Mouse (Mus musculus) heart, embryonic 14.5 days (tissue): ENCODE results near the gene Cttnbp2nl. TPM values are rescaled to one million over a fixed set of nuclear protein-coding genes. Genes with fewer than 3 reads are reported as not detected.

Experiments
- ATAC-seq: fragments of 200-750 bp; cut with Nextera tagmentation; 2 replicates; pipeline ENCODE4 v1.8.0; 2017; ENCODE audit warnings: low read depth, moderate TSS enrichment; ENCODE audit not compliant: insufficient number of reproducible peaks, insufficient read depth, low FRiP score
- H3K27ac ChIP-seq, 2 experiments: fragments of 200-500 bp in 1 of 2; fragments of 300-500 bp in 1 of 2; sonication (generic) in 1 of 2; replicated peaks in 1 of 2; 2 replicates each; pipeline ENCODE4 v1.5.1; 2012 to 2014; ENCODE audit warnings: low read depth in 2 of 2, low read length in 2 of 2, control low read depth in 1 of 2, mild to moderate bottlenecking in 1 of 2, mixed read lengths in 1 of 2; ENCODE audit not compliant: control insufficient read depth in 1 of 2, insufficient read depth in 1 of 2
- H3K27me3 ChIP-seq: fragments of 300-500 bp; sonication (generic); 2 replicates; pipeline ENCODE4 v1.6.1; 2014; ENCODE audit warnings: mild to moderate bottlenecking, low read length, control low read depth; ENCODE audit not compliant: control insufficient read depth, insufficient read depth
- H3K36me3 ChIP-seq: fragments of 300-500 bp; sonication (generic); 2 replicates; pipeline ENCODE4 v1.6.1; 2014; ENCODE audit warnings: mild to moderate bottlenecking, control low read depth, low read length, mixed read lengths; ENCODE audit not compliant: control insufficient read depth, insufficient read depth
- H3K4me1 ChIP-seq, 2 experiments: fragments of 200-500 bp in 1 of 2; fragments of 300-500 bp in 1 of 2; sonication (generic) in 1 of 2; 2 replicates each; pipeline ENCODE4 v1.6.1; 2012 to 2014; ENCODE audit warnings: low read length in 2 of 2, control low read depth in 1 of 2, mixed read lengths in 1 of 2; ENCODE audit not compliant: control insufficient read depth in 2 of 2, insufficient read depth in 2 of 2
- H3K4me2 ChIP-seq: fragments of 300-500 bp; sonication (generic); 2 replicates; pipeline ENCODE4 v1.6.1; 2014; ENCODE audit warnings: mild to moderate bottlenecking, low read length
- H3K4me3 ChIP-seq, 2 experiments: fragments of 200-500 bp in 1 of 2; fragments of 300-500 bp in 1 of 2; sonication (generic) in 1 of 2; 2 replicates each; pipeline ENCODE4 v1.5.1; 2012 to 2014; ENCODE audit warnings: low read length in 2 of 2, mild to moderate bottlenecking in 2 of 2, control low read depth in 1 of 2, low read depth in 1 of 2, moderate library complexity in 1 of 2; ENCODE audit not compliant: control insufficient read depth in 1 of 2, insufficient read depth in 1 of 2
- H3K9ac ChIP-seq: fragments of 300-500 bp; sonication (generic); 2 replicates; pipeline ENCODE4 v1.6.1; 2014; ENCODE audit warnings: mild to moderate bottlenecking, low read length
- H3K9me3 ChIP-seq: fragments of 300-500 bp; sonication (generic); 2 replicates; pipeline ENCODE4 v1.6.1; 2016; ENCODE audit warnings: low read length, control low read depth; ENCODE audit not compliant: control insufficient read depth
- WGBS: fragments of 180-500 bp; shearing (Covaris S2); extraction: QIAGEN DNeasy Blood & Tissue Kit; methylation state at CpG from one replicate; pipeline ENCODE4 v1.1.7; 2014; 5-methylcytosine and 5-hydroxymethylcytosine counted together
- polyA plus RNA-seq: library from polyadenylated mRNA; unstranded; fragments of >200 nt; fragmentation: Nextera tagmentation; extraction: Ambion mirVana; gene quantifications from 2 replicates; pipeline ENCODE4 v1.2.1, GENCODE M21; 2014

Cttnbp2nl gene
- polyA plus RNA-seq, 1 experiment from 2014 or later, result 22.8 TPM

DNA sequence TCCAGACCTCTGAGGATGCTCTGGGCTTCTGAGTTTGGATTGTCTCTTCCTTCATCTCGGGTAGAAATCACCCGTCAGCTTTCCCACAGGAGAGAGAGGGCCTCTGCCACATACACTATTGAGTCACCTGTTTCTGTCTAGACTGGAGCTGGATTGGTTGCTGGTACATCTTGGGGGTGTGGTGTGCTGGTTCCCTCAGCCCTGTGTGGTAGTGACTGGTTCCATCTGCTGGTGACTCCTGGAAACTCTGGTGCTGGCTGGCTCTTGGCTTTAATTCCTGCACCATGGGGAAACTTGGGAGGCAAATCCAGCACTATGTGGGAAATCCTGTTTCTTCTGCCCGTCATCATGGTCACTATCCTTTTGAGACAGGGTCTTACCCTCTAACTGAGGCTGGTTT, 38.0 kb upstream of the Cttnbp2nl start:
- Histone ChIP-seq H3K4me1 (peaks cover 0 to 3% of the 10 kb centered on the region in 2 experiments; a peak in 2 of 4 replicates), H3K4me2 (no peak overlapping the region)
- WGBS, result 33% methylated on average over 3 of the region's 3 CpGs

DNA sequence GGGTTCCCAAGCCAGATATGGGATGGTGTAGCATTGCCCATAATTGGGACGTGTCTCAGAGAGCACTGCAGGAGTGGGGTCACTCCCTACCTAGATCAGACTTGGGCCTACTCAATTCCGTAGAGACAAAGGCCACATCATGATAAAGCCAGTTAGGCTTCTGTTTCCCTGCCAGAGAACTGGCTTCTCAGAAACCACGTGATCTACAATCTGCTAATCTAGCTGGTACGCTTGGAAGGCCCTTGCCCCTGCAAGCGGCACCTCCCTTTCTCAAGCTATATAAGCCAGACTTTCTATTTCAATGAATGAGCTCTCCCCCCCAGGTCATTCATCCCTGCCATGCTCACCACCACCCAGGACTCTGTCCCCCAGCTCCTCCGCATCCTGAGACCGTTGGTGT, 37.2 kb upstream of the Cttnbp2nl start:
- Histone ChIP-seq H3K4me2 (no peak overlapping the region), H3K27ac (no peak overlapping the region), H3K27me3 (no peaks in the 10 kb centered on the region), H3K4me3 (no peak overlapping the region), H3K4me1 (peaks cover 0 to 3% of the 10 kb centered on the region in 2 experiments; a peak in 2 of 4 replicates), H3K9me3 (no peaks in the 10 kb centered on the region), H3K9ac (no peak overlapping the region), H3K36me3 (no peaks in the 10 kb centered on the region)
- no peak for ATAC-seq
- 80% methylated on average over 7 of the region's 7 CpGs for WGBS

More for the DNA sequence above, 38.0 kb upstream of the Cttnbp2nl start:
- Histone ChIP-seq H3K4me3 (no peak overlapping the region), H3K9ac (no peak overlapping the region), H3K9me3 (no peaks in the 10 kb centered on the region), H3K36me3 (no peaks in the 10 kb centered on the region), H3K27me3 (no peaks in the 10 kb centered on the region), H3K27ac (no peak overlapping the region)
- ATAC-seq, result 0 out of 2 replicates have a peak, but pooled peaks have one; percentile 60

DNA sequence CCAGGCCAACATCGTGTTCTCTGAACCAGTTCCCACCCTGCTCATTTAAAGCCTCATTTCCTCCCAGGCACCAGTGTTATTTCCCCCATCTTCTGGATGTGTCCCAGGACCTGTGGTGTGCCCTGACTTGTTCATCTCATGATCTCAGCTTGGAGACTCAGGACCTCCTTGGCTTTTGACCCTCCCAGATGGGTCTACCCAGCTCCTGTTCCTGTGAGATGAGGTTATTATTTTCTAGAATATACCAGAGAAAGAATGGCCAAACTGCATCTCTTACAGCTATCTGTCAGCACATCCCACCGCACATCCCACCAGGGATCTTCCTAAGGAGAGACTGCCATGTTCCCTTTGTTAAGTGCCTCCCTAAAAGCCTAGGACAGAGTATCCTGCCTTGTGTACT, 35.7 kb upstream of the Cttnbp2nl start:
- H3K27ac ChIP-seq, result no peak overlapping the region
- H3K4me3 ChIP-seq, result no peak overlapping the region
- no peaks in the 10 kb centered on the region for H3K9me3 ChIP-seq
- ATAC-seq, result no peak
- 69% methylated on average over 2 of the region's 2 CpGs for WGBS
- peaks cover 0 to under 1% of the 10 kb centered on the region in 2 experiments; a peak in 1 of 4 replicates for H3K4me1 ChIP-seq
- H3K36me3 ChIP-seq, result no peaks in the 10 kb centered on the region
- H3K9ac ChIP-seq, result no peak overlapping the region
- H3K27me3 ChIP-seq, result no peaks in the 10 kb centered on the region
- H3K4me2 ChIP-seq, result no peak overlapping the region

DNA sequence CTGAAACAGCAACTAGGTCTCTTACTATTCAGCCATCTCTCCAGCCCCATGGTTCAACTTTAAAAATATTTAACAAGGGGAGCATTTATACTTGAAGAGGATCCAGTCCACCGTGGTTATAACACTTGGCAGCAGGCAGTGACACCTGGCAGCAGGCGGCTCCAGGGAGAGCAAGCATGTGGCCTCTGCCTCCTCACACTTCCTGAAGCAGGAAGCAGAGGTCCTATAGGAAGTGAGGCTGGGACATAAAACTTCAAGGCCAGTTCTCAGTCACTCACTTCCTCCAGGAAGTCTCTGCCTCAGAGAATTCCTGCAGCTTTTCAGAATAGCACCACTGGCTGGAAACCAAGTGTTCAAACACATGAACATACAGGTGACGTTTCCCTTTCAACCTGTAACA, 34.4 kb upstream of the Cttnbp2nl start:
- Histone ChIP-seq H3K4me2 (no peak overlapping the region), H3K9ac (no peak overlapping the region), H3K4me1 (no peaks in the 10 kb centered on the region; a peak in 1 of 4 replicates), H3K27me3 (no peaks in the 10 kb centered on the region), H3K9me3 (no peaks in the 10 kb centered on the region), H3K4me3 (no peak overlapping the region), H3K36me3 (no peaks in the 10 kb centered on the region), H3K27ac (no peak overlapping the region; a peak in 1 of 4 replicates)
- 59% methylated on average over 3 of the region's 3 CpGs for WGBS
- ATAC-seq, result no peak

DNA sequence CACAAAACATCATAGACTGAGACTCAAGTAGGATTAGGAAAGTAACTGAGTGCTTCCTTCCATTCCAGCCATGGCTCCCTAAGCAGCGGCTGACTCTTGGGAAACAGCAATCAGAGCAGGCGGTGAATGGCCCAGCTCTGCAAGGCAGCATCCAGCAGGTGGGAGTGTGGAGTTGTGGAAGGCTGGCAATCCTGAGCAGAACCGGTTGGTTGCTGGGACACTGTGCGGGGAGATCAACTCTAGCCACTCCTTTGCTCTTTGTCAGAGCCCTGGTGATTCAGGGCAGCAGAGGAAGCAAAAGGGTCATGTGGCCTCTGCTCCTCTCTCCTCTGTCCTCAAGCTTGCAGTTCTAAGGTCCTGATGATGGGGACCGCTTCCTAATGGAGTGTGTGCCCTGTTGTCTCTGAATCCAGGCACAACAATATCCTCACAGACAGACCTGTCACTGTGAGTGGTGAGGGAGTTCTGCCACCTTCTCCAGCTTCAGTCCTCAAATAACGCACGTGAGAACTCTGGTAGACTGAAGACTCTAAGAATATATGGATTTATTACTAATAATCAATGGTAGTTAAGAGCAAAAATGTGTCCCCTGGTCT, 25.4 kb upstream of the Cttnbp2nl start:
- no peaks in the 10 kb centered on the region for H3K36me3 ChIP-seq
- H3K27me3 ChIP-seq, result no peaks in the 10 kb centered on the region
- no peak overlapping the region for H3K9ac ChIP-seq
- H3K9me3 ChIP-seq, result no peaks in the 10 kb centered on the region
- H3K27ac ChIP-seq, result no peak overlapping the region
- H3K4me2 ChIP-seq, result no peak overlapping the region
- 24% methylated on average over 7 of the region's 7 CpGs for WGBS
- no peaks in the 10 kb centered on the region for H3K4me1 ChIP-seq
- H3K4me3 ChIP-seq, result no peak overlapping the region
- ATAC-seq, result 0 out of 2 replicates have a peak, but pooled peaks have one; percentile 76

DNA sequence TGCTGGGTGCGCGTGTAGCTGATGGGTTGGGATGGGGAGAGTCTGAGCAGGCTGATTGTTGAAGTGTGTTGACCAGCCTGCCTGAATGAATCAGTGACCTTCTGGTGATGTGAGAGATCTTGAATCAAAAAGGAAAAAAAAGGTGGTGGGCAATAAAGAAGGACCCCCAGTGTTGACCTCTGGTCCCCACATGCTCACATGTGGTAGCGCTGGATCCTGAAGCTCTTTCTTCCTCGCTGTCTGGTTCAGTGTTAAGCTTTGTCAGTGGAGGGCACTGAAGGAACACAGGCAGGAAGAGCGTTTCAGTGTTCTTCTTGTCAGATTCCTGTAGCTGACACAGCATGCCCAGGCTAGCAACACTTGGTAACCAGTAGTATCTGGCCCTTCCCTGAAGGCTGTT, 22.9 kb upstream of the Cttnbp2nl start:
- Histone ChIP-seq H3K4me3 (no peak overlapping the region), H3K4me1 (no peaks in the 10 kb centered on the region), H3K9ac (no peak overlapping the region), H3K27ac (no peak overlapping the region), H3K9me3 (no peaks in the 10 kb centered on the region), H3K27me3 (no peaks in the 10 kb centered on the region), H3K4me2 (no peak overlapping the region), H3K36me3 (no peaks in the 10 kb centered on the region)
- WGBS, result 86% methylated on average over 5 of the region's 5 CpGs
- ATAC-seq, result no peak

DNA sequence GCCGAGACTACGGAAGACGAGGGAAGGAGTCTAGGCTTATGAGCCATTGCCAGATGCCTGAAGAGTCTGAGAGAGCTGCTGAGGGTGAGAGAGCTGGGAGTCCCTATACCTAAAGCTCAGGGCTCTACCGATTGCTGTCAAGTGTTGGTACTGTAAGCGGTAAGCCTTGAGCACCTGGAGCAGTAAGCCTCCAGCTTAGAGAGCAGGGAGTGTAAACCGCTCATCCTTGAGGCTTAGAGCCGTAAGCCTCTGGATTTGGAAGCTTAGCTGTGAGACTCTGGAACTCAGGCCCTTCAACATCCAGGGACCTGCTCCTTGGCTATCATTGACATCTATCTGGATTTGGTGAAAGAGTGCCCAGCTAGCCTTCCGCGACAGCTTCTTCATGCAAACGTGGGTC, 19.6 kb upstream of the Cttnbp2nl start:
- no peaks in the 10 kb centered on the region for H3K9me3 ChIP-seq
- no peak overlapping the region for H3K9ac ChIP-seq
- no peak overlapping the region for H3K4me2 ChIP-seq
- H3K4me3 ChIP-seq, result no peak overlapping the region
- no peak overlapping the region for H3K27ac ChIP-seq
- H3K27me3 ChIP-seq, result no peaks in the 10 kb centered on the region
- no peaks in the 10 kb centered on the region for H3K4me1 ChIP-seq
- 86% methylated on average over 10 of the region's 10 CpGs for WGBS
- no peaks in the 10 kb centered on the region for H3K36me3 ChIP-seq
- no peak for ATAC-seq

DNA sequence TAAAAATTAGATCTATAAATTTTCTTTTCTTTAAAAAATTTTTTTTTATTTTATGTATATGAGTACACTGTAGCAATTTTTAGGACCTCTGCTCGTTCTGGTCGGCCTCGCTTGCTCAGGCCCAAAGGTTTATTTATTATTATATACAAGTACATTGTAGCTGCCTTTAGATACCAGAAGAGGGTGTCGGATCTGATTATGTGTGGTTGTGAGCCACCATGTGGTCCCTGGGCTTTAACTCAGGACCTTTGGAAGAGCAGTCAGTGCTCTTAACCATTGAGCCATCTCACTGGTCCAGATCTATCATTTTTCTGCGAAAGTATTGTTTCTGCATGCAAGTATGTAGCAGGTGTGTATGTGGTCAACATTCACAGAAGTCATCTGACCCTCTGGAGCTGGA, 18.3 kb upstream of the Cttnbp2nl start:
- H3K9me3 ChIP-seq, result no peaks in the 10 kb centered on the region
- no peak for ATAC-seq
- H3K27ac ChIP-seq, result no peak overlapping the region
- H3K9ac ChIP-seq, result no peak overlapping the region
- WGBS, result 84% methylated on average over 5 of the region's 5 CpGs
- H3K36me3 ChIP-seq, result no peaks in the 10 kb centered on the region
- H3K4me1 ChIP-seq, result no peaks in the 10 kb centered on the region
- H3K4me2 ChIP-seq, result no peak overlapping the region
- no peak overlapping the region for H3K4me3 ChIP-seq
- no peaks in the 10 kb centered on the region for H3K27me3 ChIP-seq
